ENCODE assay signal across 8 mouse cellular contexts in genomic region chrX:38565176-38565542, GRCm38 (mm10). TPM values are rescaled to one million over a fixed set of nuclear protein-coding genes. Genes with fewer than 3 reads are reported as not detected.
DNase-seq lines count a peak whose midpoint lies in the region; ATAC-seq and TF ChIP-seq lines count a peak whose summit lies in the region.

No protein-coding gene starts in this region.

- H3K27ac ChIP-seq in heart, embryonic 15.5 days, result peak overlapping the region; percentile 98
- H3K27ac ChIP-seq in ES-E14 (ENCODE audit: insufficient read depth, low read depth, low read length, poor library complexity, severe bottlenecking), result peak overlapping the region; percentile 96; the same call in 1 of the 2 replicates
- no peak overlapping the region; the same call in 1 of the 2 replicates for H3K27ac ChIP-seq in forebrain, postnatal 0 days (ENCODE audit: low read depth, low read length)
- H3K27ac ChIP-seq in macrophage, result peak overlapping the region; percentile 61

- no peaks in the 10 kb centered on the region; the same call in 1 of the 2 replicates for H3K36me3 ChIP-seq in heart, embryonic 15.5 days
- peaks cover 15% of the 10 kb centered on the region for H3K36me3 ChIP-seq in ES-E14 (ENCODE audit: control insufficient read depth, insufficient read depth, low read length, poor library complexity, severe bottlenecking)
- no peaks in the 10 kb centered on the region for H3K36me3 ChIP-seq in forebrain, postnatal 0 days (ENCODE audit: insufficient read depth)
- no peaks in the 10 kb centered on the region for H3K36me3 ChIP-seq in macrophage (ENCODE audit: inconsistent target)

- peak overlapping the region; percentile 65 for H3K4me3 ChIP-seq in heart, embryonic 15.5 days
- H3K4me3 ChIP-seq in ES-E14 (ENCODE audit: insufficient read depth in 1 of 2, low read depth in 1 of 2, low read length in 2 of 2, poor library complexity in 1 of 2, severe bottlenecking in 1 of 2) (peak overlapping the region; percentile 69 to 91), macrophage (ENCODE audit: inconsistent target) (peak overlapping the region; percentile 52)
- peak overlapping the region; percentile 54 for H3K4me3 ChIP-seq in forebrain, postnatal 0 days (ENCODE audit: low read depth, low read length)

- no peak for ATAC-seq in heart, embryonic 15.5 days (replicated peaks; ENCODE audit: insufficient number of reproducible peaks, insufficient read depth, low FRiP score, low read depth)
- no peak for ATAC-seq in forebrain, postnatal 0 days

- H3K4me2 ChIP-seq in heart, embryonic 15.5 days, result peak overlapping the region; percentile 69
- H3K4me2 ChIP-seq in forebrain, postnatal 0 days (ENCODE audit: low read depth), result peak overlapping the region; percentile 44

- peaks cover 38% of the 10 kb centered on the region for H3K79me2 ChIP-seq in macrophage (ENCODE audit: inconsistent target)

- WGBS in heart, embryonic 15.5 days, result 15% methylated on average over 8 of the region's 8 CpGs
- 25% methylated on average over 8 of the region's 8 CpGs for WGBS in forebrain, postnatal 0 days
- 15% methylated on average over 7 of the region's 8 CpGs for WGBS in macrophage (ENCODE audit: missing documents)

- DNase-seq in heart, postnatal 4 days, result no peak
- DNase-seq in ES-E14 (ENCODE audit: low read depth, low spot score), result no peak
- no peak for DNase-seq in forebrain, postnatal 0 days
- no peak for DNase-seq in cerebellum, adult 9-10 months
- DNase-seq in embryo, embryonic 9.5 days (ENCODE audit: extremely low spot score), result no peak
- no peak for DNase-seq in gastrocnemius, adult 8-10 months (ENCODE audit: low spot score in 2 of 2)

- H3K27me3 ChIP-seq in heart, embryonic 15.5 days, result no peaks in the 10 kb centered on the region
- no peaks in the 10 kb centered on the region for H3K27me3 ChIP-seq in forebrain, postnatal 0 days (ENCODE audit: insufficient read depth, low read length)

- in situ Hi-C loops in ES-E14 (cut with MboI; ENCODE audit: low sequenced_read_pairs in 2 of 2, unreplicated experiment in 2 of 2), result no loop called here

- TF ChIP-seq CTCF in forebrain, postnatal 0 days (IDR thresholded peaks at IDR 0.05; ENCODE audit: low read depth), result no peak

- peak overlapping the region; percentile 50 for H3K9ac ChIP-seq in heart, embryonic 15.5 days
- H3K9ac ChIP-seq in ES-E14 (ENCODE audit: insufficient read depth, low read depth, low read length, poor library complexity, severe bottlenecking), result peak overlapping the region; percentile 78
- H3K9ac ChIP-seq in forebrain, postnatal 0 days, result peak overlapping the region; percentile 71; the same call in 1 of the 2 replicates

- no peaks in the 10 kb centered on the region for H3K9me3 ChIP-seq in heart, embryonic 15.5 days (replicated peaks)
- no peaks in the 10 kb centered on the region for H3K9me3 ChIP-seq in ES-E14 (ENCODE audit: control insufficient read depth, insufficient read depth, low read depth, low read length)
- no peaks in the 10 kb centered on the region for H3K9me3 ChIP-seq in forebrain, postnatal 0 days (ENCODE audit: low read length)

- H3K4me1 ChIP-seq in heart, embryonic 15.5 days (replicated peaks), result no peaks in the 10 kb centered on the region
- H3K4me1 ChIP-seq in ES-E14 (ENCODE audit: control insufficient read depth in 2 of 2, insufficient read depth in 2 of 2, low read length in 2 of 2, poor library complexity in 1 of 2), result peaks cover 0 to 7% of the 10 kb centered on the region in 2 experiments; a peak in 2 of 4 replicates
- H3K4me1 ChIP-seq in forebrain, postnatal 0 days (ENCODE audit: insufficient read depth), result no peaks in the 10 kb centered on the region

TF ChIP-seq in ES-E14, 5 proteins besides CTCF, POLR2A, EP300 and RAD21:
- no peak for TF ChIP-seq CHD2 (IDR thresholded peaks at IDR 0.05; ENCODE audit: low read depth, low read length)
- TF ChIP-seq ZC3H11A (IDR thresholded peaks at IDR 0.05; ENCODE audit: borderline replicate concordance, low read depth, low read length), result no peak
- TF ChIP-seq ZNF384 (IDR thresholded peaks at IDR 0.05; ENCODE audit: low read depth, low read length), result no peak
- no peak for TF ChIP-seq HCFC1 (IDR thresholded peaks at IDR 0.05; ENCODE audit: borderline replicate concordance, insufficient read depth, low read length)
- TF ChIP-seq MAFK (IDR thresholded peaks at IDR 0.05; ENCODE audit: insufficient read depth, low read depth, low read length), result no peak

RNA-seq across cellular contexts. Expression of gene Cul4b, which starts 10.8 kb away (rescaled TPM):
- polyA plus RNA-seq in heart, embryonic 15.5 days (2015; fragmentation: Nextera tagmentation; extraction: Ambion mirVana), result 13.6 and 14.3 TPM in 2 replicates
- total RNA-seq in heart, postnatal 4 days (2021), result 10 to 100 TPM; 19.3 to 19.5 TPM
- total RNA-seq in ES-E14 (2012; rRNA removed), result 67.4 and 114 TPM in 2 replicates
- 21.8 and 28.6 TPM in 2 replicates for total RNA-seq in forebrain, postnatal 0 days (2014; rRNA removed)
- 11.7 and 13.8 TPM in 2 replicates for polyA plus RNA-seq in forebrain, postnatal 0 days (2015; fragmentation: Nextera tagmentation; extraction: Ambion mirVana)
- 10 to 100 TPM in 24 of 26 experiments, 1 to 10 TPM in 2; 7.5 to 25.0 (median 18.8) TPM for total RNA-seq in macrophage (2018; cell fraction: chromatin; rRNA removed)
- total RNA-seq in macrophage (2018; cell fraction: cytosol; rRNA removed), result 10 to 100 TPM; 20.5 to 34.2 (median 27.7) TPM
- total RNA-seq in macrophage (2018; cell fraction: nucleus; rRNA removed), result 10 to 100 TPM; 11.6 to 32.1 (median 18.9) TPM
- polyA plus RNA-seq in macrophage (2018), result 21.5 to 31.9 TPM (median 24.9 TPM) in 3 replicates
- 1 to 10 TPM; 7.9 to 9.3 (median 8.5) TPM for total RNA-seq in gastrocnemius, adult 8-10 months (2022)

RNA-seq across cellular contexts. Expression of gene Mcts1, which starts 35.2 kb away (rescaled TPM):
- 54.2 and 58.7 TPM in 2 replicates for polyA plus RNA-seq in heart, embryonic 15.5 days (2015; fragmentation: Nextera tagmentation; extraction: Ambion mirVana)
- total RNA-seq in heart, postnatal 4 days (2021), result 10 to 100 TPM; 38.9 to 40.9 TPM
- total RNA-seq in ES-E14 (2012; rRNA removed), result 37.3 and 44.7 TPM in 2 replicates
- total RNA-seq in forebrain, postnatal 0 days (2014; rRNA removed), result 77.9 and 98.0 TPM in 2 replicates
- polyA plus RNA-seq in forebrain, postnatal 0 days (2015; fragmentation: Nextera tagmentation; extraction: Ambion mirVana), result 174 and 215 TPM in 2 replicates
- total RNA-seq in macrophage (2018; cell fraction: chromatin; rRNA removed), result 100 to 1,000 TPM in 5 of 26 experiments, 10 to 100 TPM in 21; 41.2 to 114 (median 80.9) TPM
- 10 to 100 TPM; 34.3 to 55.0 (median 45.8) TPM for total RNA-seq in macrophage (2018; cell fraction: cytosol; rRNA removed)
- 100 to 1,000 TPM in 6 of 26 experiments, 10 to 100 TPM in 20; 43.4 to 118 (median 84.7) TPM for total RNA-seq in macrophage (2018; cell fraction: nucleus; rRNA removed)
- 55.0 to 73.4 TPM (median 69.1 TPM) in 3 replicates for polyA plus RNA-seq in macrophage (2018)
- 10 to 100 TPM; 37.4 to 47.1 (median 43.6) TPM for total RNA-seq in gastrocnemius, adult 8-10 months (2022)
